Mouse (Mus musculus) gastrocnemius, adult 18-20 months (tissue): ENCODE results near the gene Nf2. TPM values are rescaled to one million over a fixed set of nuclear protein-coding genes. Genes with fewer than 3 reads are reported as not detected.

Source experiments
- DNase-seq: peaks from one replicate; pipeline ENCODE4 v3.0.0; 2021; ENCODE audit warnings: low spot score
- long read RNA-seq, 2 experiments: library from polyadenylated mRNA; stranded (forward); transcript quantifications; one replicate each; pipeline ENCODE4 v2.0.0; 2021
- total RNA-seq, 2 experiments: library from RNA; stranded (reverse); gene quantifications; 2 replicates each; pipeline ENCODE4 v1.2.3; 2021

Nf2 gene
- 10 to 100 TPM; 51.1 to 55.6 TPM for total RNA-seq
- long read RNA-seq, experiment 1, full-length matches to known transcripts: 25 of 57 reads
- long read RNA-seq, experiment 1, partial matches to known transcripts: 8 of 57 reads
- long read RNA-seq, experiment 1, other reads (novel, unspliced or antisense): 24 of 57 reads
- long read RNA-seq, experiment 2, transcript Nf2-202 (17 exons, 2,394 nt): major isoform, 21 of 49 reads
- long read RNA-seq, experiment 2, partial matches to known transcripts: 2 of 49 reads
- long read RNA-seq, experiment 2, other reads (novel, unspliced or antisense): 26 of 49 reads

- DNase-seq: peak; percentile 99
These were observed at the start of gene Nf2 for GRCm38 (mm10) chr11:4849258-4849943. Nf2 (minus strand) TSS chr11:4849536.

- DNase-seq: peak; percentile 74
These were observed 45.8 kb upstream of the Nf2 start, which contains the start of gene Thoc5 for GRCm38 (mm10) chr11:4894848-4895816. Thoc5 (plus strand) TSS chr11:4895320.

GRCm38 (mm10) chr11:4886987-4887386 lies 37.7 kb upstream of the Nf2 start:
- DNase-seq: no peak

- DNase-seq: peak; percentile 14
These were observed 36.1 kb upstream of the Nf2 start for GRCm38 (mm10) chr11:4885385-4885903.

GRCm38 (mm10) chr11:4882892-4883627 lies 33.7 kb upstream of the Nf2 start:
- peak; percentile 7 for DNase-seq

- no peak for DNase-seq
These were observed 31.8 kb upstream of the Nf2 start for GRCm38 (mm10) chr11:4881087-4881486.

- no peak for DNase-seq
These were observed 25.2 kb upstream of the Nf2 start for GRCm38 (mm10) chr11:4874551-4874950.

- DNase-seq: peak; percentile 36
These were observed 24.6 kb upstream of the Nf2 start, which contains the start of gene Nipsnap1 for GRCm38 (mm10) chr11:4873755-4874475. Nipsnap1 (plus strand) TSS chr11:4873951.

GRCm38 (mm10) chr11:4865645-4866251 lies 16.4 kb upstream of the Nf2 start:
- peak; percentile 66 for DNase-seq

GRCm38 (mm10) chr11:4862730-4863129 lies 13.4 kb upstream of the Nf2 start:
- DNase-seq: no peak

- no peak for DNase-seq
These were observed 12.7 kb upstream of the Nf2 start for GRCm38 (mm10) chr11:4861816-4862604.

- DNase-seq: no peak
These were observed 11.7 kb upstream of the Nf2 start for GRCm38 (mm10) chr11:4860986-4861385.

GRCm38 (mm10) chr11:4858416-4858815 lies 9.1 kb upstream of the Nf2 start:
- DNase-seq: no peak

GRCm38 (mm10) chr11:4854181-4854580 lies 4.8 kb upstream of the Nf2 start:
- DNase-seq: no peak

- DNase-seq: no peak
These were observed 3.7 kb upstream of the Nf2 start for GRCm38 (mm10) chr11:4853021-4853420.

- no peak for DNase-seq
These were observed 1.1 kb upstream of the Nf2 start for GRCm38 (mm10) chr11:4850404-4850803.

- peak; percentile 19 for DNase-seq
These were observed 670 bp downstream of the Nf2 start for GRCm38 (mm10) chr11:4848483-4849248.

- DNase-seq: no peak
These were observed 8.3 kb downstream of the Nf2 start for GRCm38 (mm10) chr11:4840942-4841526.
